Mouse (Mus musculus) MEL (cell line): Measurements from ENCODE around the gene Marc2. TPM values are rescaled to one million over a fixed set of nuclear protein-coding genes. Genes with fewer than 3 reads are reported as not detected.

Source experiments
- DNase-seq: peaks from one replicate; pipeline ENCODE4 v3.0.0; 2011; ENCODE audit warnings: low read depth, low spot score
- H3K27ac ChIP-seq: 2 replicates; pipeline ENCODE4 v1.5.1; 2012; ENCODE audit warnings: low read depth, mild to moderate bottlenecking, control low read depth, low read length, moderate library complexity; ENCODE audit not compliant: control insufficient read depth
- H3K27me3 ChIP-seq, 2 experiments: fragments of 150-350 bp in 1 of 2; sonication (generic) in 1 of 2; 2 replicates each; pipeline ENCODE4 v1.6.1; 2012; ENCODE audit warnings: low read length in 2 of 2, mild to moderate bottlenecking in 2 of 2, improper control_type of control experiment in 1 of 2, moderate library complexity in 1 of 2; ENCODE audit not compliant: insufficient read depth in 2 of 2, control insufficient read depth in 1 of 2
- H3K36me3 ChIP-seq, 2 experiments: 2 replicates each; pipeline ENCODE4 v1.6.1; 2012 to 2014; ENCODE audit warnings: low read length in 2 of 2, improper control_type of control experiment in 1 of 2, inconsistent platforms in 1 of 2, mild to moderate bottlenecking in 1 of 2; ENCODE audit not compliant: insufficient read depth in 2 of 2, control insufficient read depth in 1 of 2
- H3K4me1 ChIP-seq, 2 experiments: fragments of 150-350 bp in 1 of 2; sonication (generic) in 1 of 2; 2 replicates each; pipeline ENCODE4 v1.6.1; 2012; ENCODE audit warnings: low read length in 2 of 2, improper control_type of control experiment in 1 of 2, mild to moderate bottlenecking in 1 of 2; ENCODE audit not compliant: insufficient read depth in 2 of 2, control insufficient read depth in 1 of 2
- H3K4me3 ChIP-seq, 2 experiments: fragments of 150-350 bp in 1 of 2; sonication (generic) in 1 of 2; 2 replicates each; pipeline ENCODE4 v1.5.1; 2012; ENCODE audit warnings: low read depth in 2 of 2, low read length in 2 of 2, mild to moderate bottlenecking in 2 of 2, moderate library complexity in 2 of 2, control low read depth in 1 of 2, improper control_type of control experiment in 1 of 2; ENCODE audit not compliant: control insufficient read depth in 1 of 2, insufficient read depth in 1 of 2
- H3K79me2 ChIP-seq: 2 replicates; pipeline ENCODE4 v1.6.1; 2012; ENCODE audit warnings: mild to moderate bottlenecking, low read length, moderate library complexity; ENCODE audit not compliant: control insufficient read depth, poor library complexity, insufficient read depth
- H3K9ac ChIP-seq: 2 replicates; pipeline ENCODE4 v1.6.1; 2012; ENCODE audit warnings: low read depth, mild to moderate bottlenecking, control low read depth, low read length, moderate library complexity; ENCODE audit not compliant: control insufficient read depth, poor library complexity, severe bottlenecking
- H3K9me3 ChIP-seq: fragments of 150-350 bp; sonication (generic); replicated peaks from 2 replicates; pipeline ENCODE4 v1.6.1; 2012; ENCODE audit warnings: mild to moderate bottlenecking, low read length, improper control_type of control experiment, moderate library complexity; ENCODE audit not compliant: insufficient read depth
- BHLHE40 ChIP-seq: IDR thresholded peaks from 2 replicates; pipeline ENCODE4 v1.6.1; 2012; ENCODE audit warnings: low read depth, mild to moderate bottlenecking, inconsistent platforms, low read length, improper control_type of control experiment, borderline replicate concordance
- CHD1 ChIP-seq: IDR thresholded peaks from 2 replicates; pipeline ENCODE4 v1.6.1; 2012; ENCODE audit warnings: low read depth, mild to moderate bottlenecking, inconsistent platforms, low read length, improper control_type of control experiment
- CTCF ChIP-seq, 3 experiments: IDR thresholded peaks in 2 of 3; conservative IDR thresholded peaks in 1 of 3; 2 replicates each; pipeline ENCODE4 v1.5.1; 2011 to 2012; ENCODE audit warnings: low read length in 3 of 3, low read depth in 2 of 3, mild to moderate bottlenecking in 2 of 3, improper control_type of control experiment in 1 of 3, inconsistent platforms in 1 of 3, mixed read lengths in 1 of 3, moderate library complexity in 1 of 3; ENCODE audit not compliant: control insufficient read depth in 1 of 3, insufficient read depth in 1 of 3, poor library complexity in 1 of 3, severe bottlenecking in 1 of 3
- GABPA ChIP-seq: IDR thresholded peaks from 2 replicates; pipeline ENCODE4 v1.6.1; 2012; ENCODE audit warnings: low read depth, mild to moderate bottlenecking, inconsistent platforms, low read length, improper control_type of control experiment, moderate library complexity
- KAT2A ChIP-seq: conservative IDR thresholded peaks from 2 replicates; pipeline ENCODE4 v1.6.1; 2012; ENCODE audit warnings: low read depth, low read length, improper control_type of control experiment, inconsistent platforms
- MAFK ChIP-seq: IDR thresholded peaks from 2 replicates; pipeline ENCODE4 v1.6.1; 2011; ENCODE audit warnings: low read depth, mild to moderate bottlenecking, low read length, improper control_type of control experiment, borderline replicate concordance
- MAX ChIP-seq: IDR thresholded peaks from 2 replicates; pipeline ENCODE4 v1.6.1; 2011; ENCODE audit warnings: low read length, improper control_type of control experiment
- MXI1 ChIP-seq: IDR thresholded peaks from 2 replicates; pipeline ENCODE4 v1.6.1; 2011; ENCODE audit warnings: mild to moderate bottlenecking, low read depth, low read length, improper control_type of control experiment
- MYB ChIP-seq: IDR thresholded peaks from 2 replicates; pipeline ENCODE4 v1.6.1; 2011; ENCODE audit warnings: mild to moderate bottlenecking, low read depth, low read length, improper control_type of control experiment
- RAD21 ChIP-seq: IDR thresholded peaks from 2 replicates; pipeline ENCODE4 v1.6.1; 2011; ENCODE audit warnings: mild to moderate bottlenecking, low read depth, low read length, improper control_type of control experiment
- SIN3A ChIP-seq: IDR thresholded peaks from 2 replicates; pipeline ENCODE4 v1.6.1; 2012; ENCODE audit warnings: low read length, improper control_type of control experiment, inconsistent platforms
- polyA plus RNA-seq, 2 experiments: library from polyadenylated mRNA; stranded (reverse) in 1 of 2; unstranded in 1 of 2; fragments of >175 nt in 1 of 2; fragments of >200 nt in 1 of 2; gene quantifications; 2 replicates each; pipeline versions ENCODE4 v1.2.1 to v1.2.4; 2012; ENCODE audit warnings: low replicate concordance in 2 of 2, low read depth in 1 of 2; ENCODE audit not compliant: insufficient read length in 2 of 2, insufficient read depth in 1 of 2, missing spikeins in 1 of 2
- total RNA-seq: library from RNA; depleted of rRNA; stranded (reverse); fragments of 300-350 nt; gene quantifications from 2 replicates; pipeline ENCODE4 v1.2.3, GENCODE M21; 2012

The Marc2 gene
- total and polyA plus RNA-seq, 3 experiments: 99.4 to 281 TPM; not detected in 1

DNA sequence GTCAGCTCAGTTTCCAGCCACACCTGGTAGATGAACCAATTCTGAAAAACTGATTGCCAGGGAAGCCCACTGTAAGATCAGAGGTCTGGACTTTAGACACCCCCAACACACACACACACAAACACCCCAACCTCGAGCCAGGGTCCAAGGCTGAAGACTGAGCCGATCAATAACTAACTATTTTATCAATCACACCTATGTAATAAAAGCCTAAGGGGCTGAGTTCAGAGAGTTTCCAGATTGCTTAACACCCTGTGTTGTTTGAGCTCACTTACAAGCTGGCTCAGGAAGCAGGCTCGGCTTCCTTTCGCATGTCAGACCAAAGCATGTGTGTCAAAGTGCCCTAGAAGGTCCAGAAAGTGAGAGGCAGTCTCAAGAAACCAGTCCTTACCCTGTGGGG, 8.6 kb downstream of the Marc2 start:
- no peak overlapping the region for H3K9ac ChIP-seq
- H3K27me3 ChIP-seq: no peaks in the 10 kb centered on the region
- TF ChIP-seq MAFK (no peak), BHLHE40 (no peak), GABPA (no peak), CHD1 (no peak), KAT2A (no peak)
- H3K36me3 ChIP-seq: peaks cover 0 to 13% of the 10 kb centered on the region in 2 experiments; a peak in 2 of 4 replicates
- H3K27ac ChIP-seq: no peak overlapping the region
- H3K4me1 ChIP-seq: peaks cover 3 to 4% of the 10 kb centered on the region in 2 experiments; a peak in 2 of 4 replicates
- H3K79me2 ChIP-seq: peaks cover 4% of the 10 kb centered on the region; the same call in 1 of the 2 replicates
- DNase-seq: no peak
- no peak overlapping the region for H3K4me3 ChIP-seq
- no peaks in the 10 kb centered on the region for H3K9me3 ChIP-seq

DNA sequence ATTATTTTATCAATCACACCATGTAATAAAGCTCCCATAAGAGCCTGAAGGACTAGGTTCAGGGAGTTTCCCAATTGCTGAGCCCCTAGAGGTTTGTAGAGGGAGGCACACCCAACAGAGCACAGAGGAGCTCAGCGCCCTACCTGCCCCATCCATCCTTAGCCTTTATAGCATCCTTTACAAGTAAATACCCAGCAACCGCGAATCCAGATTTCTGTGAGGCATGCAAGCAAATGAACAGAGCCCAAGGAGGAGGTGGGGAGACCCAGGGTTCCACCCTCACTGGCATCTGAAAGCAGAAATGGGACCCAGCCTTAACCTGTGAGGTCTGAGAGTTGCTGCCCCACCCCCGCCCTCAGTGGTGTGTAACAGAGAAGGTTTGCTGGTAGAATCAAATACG, 9.9 kb downstream of the Marc2 start:
- Histone ChIP-seq H3K9ac (no peak overlapping the region), H3K27me3 (no peaks in the 10 kb centered on the region), H3K9me3 (no peaks in the 10 kb centered on the region), H3K4me3 (no peak overlapping the region), H3K4me1 (no peaks in the 10 kb centered on the region), H3K27ac (no peak overlapping the region), H3K79me2 (no peaks in the 10 kb centered on the region), H3K36me3 (peaks cover 0 to 16% of the 10 kb centered on the region in 2 experiments; a peak in 2 of 4 replicates)
- DNase-seq: no peak
- TF ChIP-seq MYB: no peak
- TF ChIP-seq MXI1: no peak
- no peak for TF ChIP-seq SIN3A
- TF ChIP-seq CTCF (IDR thresholded peaks at IDR 0.05 in 2 of 3, conservative IDR thresholded peaks at IDR 0.05 in 1 of 3; ENCODE audit: control insufficient read depth in 1 of 3, insufficient read depth in 1 of 3, low read depth in 2 of 3, low read length in 3 of 3, poor library complexity in 1 of 3, severe bottlenecking in 1 of 3): no peak

DNA sequence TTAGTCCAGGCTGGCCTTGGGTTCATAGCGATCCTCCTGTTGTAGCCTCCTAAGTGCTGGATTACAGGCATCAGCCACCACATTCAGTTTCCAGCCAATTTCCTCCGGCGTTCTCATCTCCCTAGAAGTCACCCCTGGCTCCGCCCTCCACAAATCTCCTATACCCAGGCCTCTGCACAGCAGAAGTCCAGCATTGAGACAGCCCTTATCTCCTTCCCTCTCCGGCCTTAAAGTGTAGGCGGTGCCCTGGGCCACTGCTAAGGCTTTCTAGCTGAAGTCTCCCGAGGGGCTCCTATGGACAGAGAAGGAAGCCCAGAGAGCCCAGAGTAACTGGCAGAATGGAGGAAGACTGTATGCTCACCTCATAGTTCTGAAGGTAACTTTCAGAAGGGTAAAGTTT, 12.8 kb downstream of the Marc2 start:
- Histone ChIP-seq H3K9ac (no peak overlapping the region), H3K27ac (no peak overlapping the region), H3K27me3 (no peaks in the 10 kb centered on the region), H3K9me3 (no peaks in the 10 kb centered on the region), H3K4me3 (no peak overlapping the region), H3K36me3 (peaks cover 0 to 14% of the 10 kb centered on the region in 2 experiments; a peak in 2 of 4 replicates), H3K79me2 (no peaks in the 10 kb centered on the region), H3K4me1 (no peaks in the 10 kb centered on the region)
- TF ChIP-seq MAX: no peak
- TF ChIP-seq BHLHE40: no peak
- TF ChIP-seq RAD21: no peak
- no peak for DNase-seq
